Mouse (Mus musculus) brain, embryonic 14.5 days (tissue): Measurements from ENCODE around the gene Neu3.

ENCODE experiments used
- CTCF ChIP-seq: fragments of 200-500 bp; IDR thresholded peaks from 2 replicates; pipeline ENCODE4 v1.5.1; 2012; ENCODE audit warnings: inconsistent platforms, mild to moderate bottlenecking, moderate library complexity, borderline replicate concordance; ENCODE audit not compliant: insufficient read depth, insufficient read length; ENCODE audit errors: extremely low read depth
- POLR2A ChIP-seq: fragments of 200-500 bp; IDR thresholded peaks from 2 replicates; pipeline ENCODE4 v1.6.1; 2012; ENCODE audit warnings: mild to moderate bottlenecking, inconsistent platforms, borderline replicate concordance; ENCODE audit not compliant: poor library complexity, insufficient read depth, insufficient read length, severe bottlenecking; ENCODE audit errors: extremely low read depth

GRCm38 (mm10) chr7:99869296-99869695 is 41.1 kb upstream of the Neu3 start:
- TF ChIP-seq CTCF = no peak
- no peak for TF ChIP-seq POLR2A
